Mouse (Mus musculus) heart, adult 2 months (tissue): ENCODE results near the gene Pitpnb. TPM values are rescaled to one million over a fixed set of nuclear protein-coding genes. Genes with fewer than 3 reads are reported as not detected.

Experiments
- DNase-seq, 2 experiments: peaks; one replicate each; pipeline ENCODE4 v3.0.0; 2021
- H3K27ac ChIP-seq: fragments of 200-600 bp; 2 replicates; pipeline ENCODE4 v1.8.1; 2022
- H3K27me3 ChIP-seq: fragments of 200-500 bp; 2 replicates; pipeline ENCODE4 v1.6.1; 2012; ENCODE audit warnings: mild to moderate bottlenecking, low read length, inconsistent platforms, mixed read lengths; ENCODE audit not compliant: control insufficient read depth, insufficient read depth
- H3K36me3 ChIP-seq: fragments of 200-500 bp; 2 replicates; pipeline ENCODE4 v1.6.1; 2012; ENCODE audit warnings: low read length, inconsistent platforms; ENCODE audit not compliant: control insufficient read depth, insufficient read depth
- H3K4me1 ChIP-seq: fragments of 200-500 bp; 2 replicates; pipeline ENCODE4 v1.6.1; 2011; ENCODE audit warnings: low read length; ENCODE audit not compliant: control insufficient read depth, insufficient read depth
- H3K4me3 ChIP-seq: fragments of 200-600 bp; 2 replicates; pipeline ENCODE4 v1.8.1; 2022
- H3K79me2 ChIP-seq: fragments of 200-500 bp; replicated peaks from 2 replicates; pipeline ENCODE4 v1.6.1; 2012; ENCODE audit warnings: mild to moderate bottlenecking, inconsistent platforms, low read length, moderate library complexity, mixed read lengths; ENCODE audit not compliant: control insufficient read depth, insufficient read depth
- H3K9ac ChIP-seq: fragments of 200-500 bp; 2 replicates; pipeline ENCODE4 v1.6.1; 2012; ENCODE audit warnings: low read depth, mild to moderate bottlenecking, control low read depth, inconsistent platforms, low read length, mixed read lengths
- CTCF ChIP-seq: fragments of 200-600 bp; IDR thresholded peaks from 2 replicates; pipeline ENCODE4 v1.8.1; 2022; ENCODE audit warnings: antibody characterized with exemption, mild to moderate bottlenecking, moderate library complexity
- EP300 ChIP-seq: fragments of 200-500 bp; IDR thresholded peaks from 2 replicates; pipeline ENCODE4 v1.6.1; 2011; ENCODE audit warnings: low read depth, low read length, control low read depth; ENCODE audit not compliant: insufficient read depth
- POLR2A ChIP-seq: fragments of 200-500 bp; IDR thresholded peaks from 2 replicates; pipeline ENCODE4 v1.6.1; 2011; ENCODE audit warnings: mild to moderate bottlenecking, low read depth, low read length, control low read depth; ENCODE audit not compliant: insufficient read depth
- WGBS: fragments of 180-500 bp; shearing (Covaris S2); methylation state at CpG from one replicate; pipeline ENCODE4 v1.1.7; 2018; 5-methylcytosine and 5-hydroxymethylcytosine counted together
- intact Hi-C: fragments of 180-260 bp; cut with DNase I; formaldehyde crosslinking; loops from one replicate; pipeline ENCODE4 v1.15.1; 2025
- long read RNA-seq: library from polyadenylated mRNA; stranded (forward); transcript quantifications from one replicate; pipeline ENCODE4 v2.0.0, GENCODE M21; 2021
- polyA plus RNA-seq: library from polyadenylated mRNA; depleted of rRNA; stranded (reverse); fragments of >200 nt; gene quantifications from 2 replicates; pipeline ENCODE4 v1.2.3, GENCODE M21; 2012; rRNA removed
- total RNA-seq, 2 experiments: library from RNA; stranded (reverse); gene quantifications; 2 replicates each; pipeline ENCODE4 v1.2.3; 2021

Pitpnb gene
- total RNA-seq (10 to 100 TPM; 39.4 to 41.9 TPM), polyA plus RNA-seq (32.4 and 41.1 TPM in 2 replicates)
- long read RNA-seq, partial matches to known transcripts = 6 of 69 reads
- long read RNA-seq, other reads (novel, unspliced or antisense) = 63 of 69 reads

- intact Hi-C loops = loop anchor here (5.0 kb wide), 1 partner anchor 883 kb away; the partner anchor contains the start of gene Fbrsl1
Observed at GRCm38 (mm10) chr5:111330417-111331098, at the start of gene Pitpnb. Gene Pitpnb (plus strand): TSS chr5:111330763.

DNA sequence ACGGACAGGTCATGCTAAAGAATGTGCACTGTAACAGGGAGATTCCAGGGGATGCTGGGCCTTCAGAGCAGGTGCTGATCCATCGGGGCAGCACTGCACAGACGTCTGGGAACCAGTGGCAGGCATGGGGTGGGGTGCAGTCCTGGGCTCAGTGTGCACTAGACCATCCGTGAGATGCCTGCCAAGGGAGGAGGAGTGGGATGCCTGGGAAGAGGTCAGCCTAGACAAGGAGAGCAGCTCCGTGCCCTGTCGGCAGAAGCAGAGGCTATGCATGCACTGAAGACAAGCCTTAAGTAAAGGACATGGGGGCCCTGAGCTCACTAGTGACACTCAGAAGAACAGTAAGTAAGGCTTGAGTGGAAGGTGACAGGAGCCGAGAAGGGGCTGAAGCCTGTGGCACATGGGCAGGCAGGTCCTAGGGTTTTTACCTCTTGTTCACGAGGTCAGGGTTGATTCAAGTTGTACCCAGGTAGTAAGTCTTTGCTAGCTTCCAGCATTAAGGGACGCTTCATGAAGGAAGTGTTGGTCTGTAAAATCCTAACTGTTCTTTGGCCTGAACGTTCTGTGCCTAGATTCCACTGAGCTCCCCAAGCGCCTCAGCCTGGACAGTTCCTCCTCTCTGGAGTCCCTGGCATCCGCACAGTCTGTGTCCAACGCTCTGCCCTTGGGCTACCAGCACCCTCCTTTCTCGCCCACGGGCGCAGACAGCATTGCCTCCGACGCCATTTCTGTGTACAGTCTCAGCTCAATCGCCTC is 46.0 kb upstream of the Pitpnb start:
- TF ChIP-seq POLR2A (no peak), CTCF (no peak), EP300 (no peak)
- WGBS = 88% methylated on average over 19 of the region's 19 CpGs
- H3K27me3 ChIP-seq = no peaks in the 10 kb centered on the region
- H3K4me1 ChIP-seq = no peaks in the 10 kb centered on the region
- H3K36me3 ChIP-seq = no peaks in the 10 kb centered on the region
- H3K4me3 ChIP-seq = no peak overlapping the region
- intact Hi-C loops = no loop called here
- DNase-seq = no peak
- no peaks in the 10 kb centered on the region for H3K79me2 ChIP-seq
- H3K9ac ChIP-seq = no peak overlapping the region
- no peak overlapping the region for H3K27ac ChIP-seq

More at GRCm38 (mm10) chr5:111330417-111331098, at the start of gene Pitpnb:
- H3K27ac ChIP-seq = peak within 1 kb of the TSS; percentile 93
- peaks cover 6% of the 10 kb centered on the region for H3K79me2 ChIP-seq
- peak within 1 kb of the TSS; percentile 86 for H3K9ac ChIP-seq
- peak; percentile 96 for TF ChIP-seq POLR2A
- TF ChIP-seq CTCF = peak; percentile 32
- TF ChIP-seq EP300 = no peak
- peaks cover 5% of the 10 kb centered on the region for H3K4me1 ChIP-seq
- H3K36me3 ChIP-seq = peaks cover 8% of the 10 kb centered on the region; the same call in 1 of the 2 replicates
- H3K4me3 ChIP-seq = peak within 1 kb of the TSS; percentile 78
- no peaks in the 10 kb centered on the region for H3K27me3 ChIP-seq
- peak; percentile 100 for DNase-seq
- under 1% methylated on average over 76 of the region's 78 CpGs for WGBS

DNA sequence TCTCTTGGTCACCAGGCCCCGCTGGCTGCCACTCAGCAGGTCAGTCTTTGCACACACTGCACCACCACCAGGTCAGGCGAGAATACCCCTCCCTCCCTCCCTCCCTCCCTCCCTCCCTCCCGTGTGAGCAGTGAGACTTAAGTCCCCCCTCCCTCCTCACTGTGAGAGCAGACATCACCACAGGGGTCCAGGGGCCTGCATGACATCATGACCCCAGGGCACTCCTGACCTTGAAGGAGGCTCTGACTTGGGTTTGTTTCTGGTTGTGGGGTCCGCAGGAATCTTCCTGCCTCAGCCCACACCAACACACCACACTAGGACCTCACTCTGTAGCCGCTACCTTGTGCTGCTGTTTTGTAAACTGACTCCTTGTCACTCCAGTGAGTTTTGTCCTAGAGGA is 43.0 kb upstream of the Pitpnb start:
- Histone ChIP-seq H3K27me3 (no peaks in the 10 kb centered on the region), H3K4me3 (no peak overlapping the region), H3K27ac (no peak overlapping the region), H3K4me1 (no peaks in the 10 kb centered on the region), H3K9ac (no peak overlapping the region), H3K36me3 (no peaks in the 10 kb centered on the region), H3K79me2 (no peaks in the 10 kb centered on the region)
- no peak for TF ChIP-seq CTCF
- no peak for TF ChIP-seq POLR2A
- no peak for TF ChIP-seq EP300
- 85% methylated on average over 5 of the region's 5 CpGs for WGBS
- no peak for DNase-seq
- intact Hi-C loops = no loop called here

GRCm38 (mm10) chr5:111288486-111288885 is 42.1 kb upstream of the Pitpnb start:
- H3K4me1 ChIP-seq = no peaks in the 10 kb centered on the region
- 78% methylated on average over 11 of the region's 11 CpGs for WGBS
- no peak for DNase-seq
- no peak overlapping the region for H3K27ac ChIP-seq
- H3K4me3 ChIP-seq = no peak overlapping the region
- TF ChIP-seq EP300 (no peak), POLR2A (no peak), CTCF (no peak)
- no peaks in the 10 kb centered on the region for H3K36me3 ChIP-seq
- H3K79me2 ChIP-seq = no peaks in the 10 kb centered on the region
- no peak overlapping the region for H3K9ac ChIP-seq
- intact Hi-C loops = no loop called here
- H3K27me3 ChIP-seq = no peaks in the 10 kb centered on the region

DNA sequence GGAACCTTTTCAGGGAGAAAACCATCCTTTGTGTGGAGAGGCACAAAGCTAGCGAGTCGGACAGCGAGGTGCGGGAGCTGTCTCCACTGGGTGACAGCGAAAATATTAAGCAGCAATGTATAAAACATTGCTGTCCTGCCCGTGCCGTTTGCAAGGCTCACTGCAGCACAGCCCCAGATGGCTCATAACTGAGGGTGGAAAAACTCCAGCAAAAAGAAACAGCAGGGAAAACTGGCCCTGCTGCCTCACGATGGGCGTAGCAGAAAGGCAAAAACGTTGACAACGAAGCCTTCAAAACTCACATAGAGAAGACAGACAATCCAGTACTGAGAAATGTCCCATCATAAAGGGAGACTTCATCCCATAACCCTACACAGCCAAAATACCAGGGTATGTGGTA is 40.5 kb upstream of the Pitpnb start:
- no peak for DNase-seq
- no peak overlapping the region for H3K27ac ChIP-seq
- 90% methylated on average over 11 of the region's 11 CpGs for WGBS
- intact Hi-C loops = no loop called here
- H3K4me3 ChIP-seq = no peak overlapping the region
- H3K4me1 ChIP-seq = no peaks in the 10 kb centered on the region
- TF ChIP-seq EP300 (no peak), CTCF (no peak), POLR2A (no peak)
- H3K9ac ChIP-seq = no peak overlapping the region
- no peaks in the 10 kb centered on the region for H3K27me3 ChIP-seq
- no peaks in the 10 kb centered on the region for H3K36me3 ChIP-seq
- no peaks in the 10 kb centered on the region for H3K79me2 ChIP-seq
